Mouse (Mus musculus): ENCODE measurements at regions not wholly inside any gene's neighbourhood (a gene's known extent, or its start where the extent isn't known, plus 50 kb on each side); places are given as distances from the start of the nearest gene placed in this dataset.

DNA sequence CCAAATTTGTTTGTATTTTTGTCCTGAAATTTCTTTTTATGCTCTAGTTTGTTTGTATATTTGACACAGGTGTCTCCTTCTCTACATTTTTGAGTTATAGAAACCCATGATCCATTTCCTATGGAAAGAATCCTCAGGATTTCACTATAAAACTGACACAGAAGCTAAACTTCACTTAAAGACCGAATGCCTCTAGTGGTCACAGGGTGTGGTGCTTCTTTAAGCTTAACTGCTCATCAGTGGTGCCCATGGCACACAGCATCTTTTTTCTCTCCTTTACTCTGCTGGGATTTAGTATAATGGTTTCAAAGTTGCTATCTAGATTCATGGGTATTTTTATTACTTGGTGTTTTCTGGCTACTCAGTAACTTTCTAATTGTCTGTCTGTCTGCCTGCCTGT lies 79.9 kb upstream of the Hdac4 start:
- no peak for DNase-seq

DNA sequence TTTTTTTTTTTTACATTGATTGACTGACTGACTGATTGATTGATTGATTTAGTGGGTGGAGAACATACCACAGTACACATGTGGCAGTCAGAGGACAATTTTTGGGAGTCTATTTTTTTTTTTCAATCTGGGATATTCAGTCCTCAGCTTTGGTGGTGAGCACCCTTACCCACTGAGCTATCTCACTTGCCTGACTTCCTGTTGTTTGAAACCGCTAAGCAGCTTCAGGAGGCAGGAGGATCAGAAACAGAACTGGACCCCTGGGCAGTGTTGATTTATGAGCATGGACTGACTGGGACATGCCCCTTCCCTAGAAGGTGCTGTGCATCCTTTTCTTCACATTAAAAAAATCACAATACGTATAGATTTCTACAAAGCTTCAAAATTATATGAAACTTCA lies 78.3 kb upstream of the Hdac4 start:
- DNase-seq = no peak

DNA sequence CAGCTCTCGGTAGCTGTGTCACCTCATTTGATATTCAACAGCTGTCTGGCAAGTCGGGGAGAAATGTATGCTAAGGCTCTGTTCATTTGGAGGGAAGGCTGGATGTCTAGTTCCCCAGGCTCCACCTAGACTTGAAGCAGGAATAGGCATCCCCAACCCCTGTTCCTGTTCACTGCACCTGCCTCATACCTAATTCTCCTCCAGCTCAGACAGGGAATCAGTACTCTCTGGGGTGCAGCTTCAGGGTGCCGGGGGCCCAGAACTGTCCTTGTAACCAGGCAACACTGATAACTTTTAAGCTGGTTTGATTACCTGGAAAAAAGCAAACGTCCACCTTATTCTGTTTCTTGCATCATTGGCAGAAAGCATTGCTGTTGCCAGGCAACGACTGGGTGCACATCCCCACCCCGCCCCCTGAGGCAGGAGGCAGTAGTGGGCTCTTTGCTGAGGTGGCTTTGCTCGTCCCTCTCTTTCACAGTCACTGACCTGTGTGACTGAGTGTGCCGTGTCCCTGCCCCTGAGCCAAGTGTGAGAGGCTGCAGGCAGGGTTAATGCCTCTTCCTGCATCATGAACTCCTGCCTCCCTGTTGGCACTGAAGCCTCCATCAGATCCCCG lies 76.3 kb upstream of the Hdac4 start:
- no peak for DNase-seq

DNA sequence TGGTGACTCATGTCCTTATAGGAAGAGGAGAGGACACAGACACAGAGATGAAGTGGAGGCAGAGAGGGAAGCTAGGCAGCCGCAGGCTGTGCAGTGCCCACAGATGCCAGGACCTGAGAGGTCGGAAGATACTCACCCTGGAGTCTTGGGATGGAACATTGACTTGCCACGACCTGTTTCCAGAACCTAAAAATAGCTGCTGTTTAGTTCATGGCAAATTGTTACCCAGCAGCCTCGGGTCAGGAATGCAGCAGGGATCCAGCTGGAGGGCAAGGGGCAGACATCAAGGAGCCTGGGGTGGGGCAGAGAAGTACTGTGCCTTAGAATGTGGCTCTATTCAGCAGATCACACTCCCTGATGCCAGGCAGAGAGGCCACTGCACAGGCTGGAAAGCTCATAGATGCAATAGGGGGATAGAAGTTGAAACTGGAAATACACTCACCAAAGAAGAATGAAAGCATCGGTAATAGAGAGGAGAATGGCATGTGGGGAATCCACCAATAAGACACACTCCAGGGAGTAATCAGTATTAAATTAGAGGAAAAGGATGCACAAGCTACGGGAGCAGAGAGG lies 75.1 kb upstream of the Hdac4 start:
- no peak for DNase-seq

DNA sequence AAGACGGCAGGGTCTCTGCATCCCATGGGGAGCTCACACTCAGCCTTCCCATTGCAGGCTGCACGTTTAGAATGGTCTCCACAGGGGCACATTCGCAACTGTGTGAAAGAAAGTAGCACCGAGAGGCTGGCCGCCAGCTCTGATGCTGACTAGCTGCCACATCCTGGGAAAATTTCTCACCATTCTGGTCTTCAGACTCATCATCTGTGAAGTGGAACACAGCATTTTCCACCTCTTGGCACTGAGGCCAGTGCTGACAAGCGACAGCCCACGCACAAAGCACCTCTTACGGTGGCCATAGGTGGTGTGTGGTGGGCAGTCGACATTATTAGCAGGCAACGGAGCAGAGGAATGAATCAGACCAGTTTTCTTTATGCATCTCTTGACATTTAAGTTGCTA lies 74.0 kb upstream of the Hdac4 start:
- no peak for DNase-seq

DNA sequence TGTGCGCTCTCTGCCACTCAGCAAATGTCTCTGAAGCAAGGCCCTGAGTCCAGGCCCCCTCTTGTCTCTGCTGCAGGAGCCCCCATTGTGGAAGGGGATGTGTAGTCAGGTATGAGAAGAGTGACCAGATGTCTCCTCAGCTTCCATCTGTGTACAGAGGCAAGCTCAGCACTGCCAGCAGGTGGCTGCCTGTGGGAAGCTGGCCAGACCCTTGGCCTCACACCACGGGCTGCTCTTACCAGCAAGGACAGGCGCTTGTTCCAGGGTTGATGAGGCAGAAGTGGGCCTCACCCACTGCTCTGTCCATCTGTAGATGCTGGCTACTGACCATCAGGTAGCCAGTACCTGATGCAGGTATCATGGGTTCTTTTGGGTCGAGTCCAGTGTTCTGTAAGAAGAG lies 69.4 kb upstream of the Hdac4 start:
- DNase-seq = no peak

DNA sequence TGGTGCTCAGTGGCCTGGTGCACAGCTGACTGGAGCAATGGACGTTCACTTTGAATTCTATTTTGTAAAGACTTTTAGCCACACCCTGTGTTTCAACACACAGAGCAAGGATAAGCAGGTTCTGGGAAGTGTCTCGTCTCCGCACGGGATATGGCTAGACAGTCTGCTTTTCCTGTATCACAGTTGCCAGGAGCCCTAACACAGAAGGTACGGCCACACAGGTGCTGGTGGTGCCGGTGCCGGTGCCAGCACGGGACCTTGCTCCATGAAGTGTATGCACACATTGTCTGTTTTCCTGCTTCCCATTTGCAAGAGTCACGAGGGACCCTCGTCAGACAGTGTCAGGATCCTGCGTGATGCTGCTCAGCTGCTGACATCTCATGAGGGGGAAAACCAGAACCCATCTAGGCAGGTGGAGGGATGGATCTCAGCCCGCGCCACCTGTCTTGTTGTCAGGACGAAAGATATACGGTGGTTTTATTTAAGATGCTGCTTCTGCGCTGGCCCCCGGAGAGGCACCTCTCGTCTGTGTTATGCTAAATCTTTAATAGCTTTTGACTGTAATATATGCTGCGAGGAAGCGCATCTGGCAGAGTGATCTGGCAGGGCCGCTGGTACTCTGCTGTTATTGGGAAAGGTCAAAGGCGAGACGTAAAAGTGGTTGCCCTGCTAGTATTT lies 64.4 kb upstream of the Hdac4 start:
- no peak for DNase-seq

DNA sequence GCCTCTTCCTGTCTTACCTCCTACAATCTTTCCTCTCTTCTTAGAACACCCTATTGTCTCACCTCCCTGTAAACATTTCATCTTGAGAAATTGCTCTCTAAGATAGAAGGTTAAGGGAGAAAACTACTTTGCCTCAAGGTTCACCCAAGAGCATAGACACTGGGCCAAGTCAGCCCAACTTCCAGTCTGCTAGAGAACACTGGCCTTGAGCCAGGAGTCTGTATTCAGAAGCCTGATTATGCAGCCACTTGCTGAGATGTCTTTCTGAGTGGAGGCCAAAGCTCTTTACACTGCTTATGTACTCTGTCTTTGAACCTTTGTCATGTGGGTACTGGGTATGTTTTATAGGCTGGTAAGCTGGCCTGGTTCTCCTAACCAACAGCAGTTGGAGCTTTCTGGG lies 62.5 kb upstream of the Hdac4 start:
- DNase-seq = no peak

DNA sequence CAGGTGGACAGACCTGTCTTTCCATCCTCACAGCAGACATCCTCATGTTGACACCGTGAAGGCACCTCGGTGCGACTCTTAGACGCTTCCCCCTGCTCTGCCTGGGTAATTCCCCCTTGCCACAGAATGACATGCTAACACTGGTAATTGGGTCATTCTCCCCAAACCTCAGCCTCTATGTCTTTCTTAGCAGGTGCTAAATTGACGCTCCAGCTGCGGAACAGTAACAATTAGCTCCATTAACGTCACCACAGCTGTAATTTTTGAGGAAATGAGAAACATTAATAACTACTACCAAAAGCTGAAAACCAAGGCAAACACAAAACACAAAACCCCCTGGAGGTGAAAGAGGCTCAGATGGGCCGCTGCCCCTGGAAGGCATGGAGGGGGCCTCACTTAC lies 57.6 kb upstream of the Hdac4 start:
- no peak for DNase-seq

DNA sequence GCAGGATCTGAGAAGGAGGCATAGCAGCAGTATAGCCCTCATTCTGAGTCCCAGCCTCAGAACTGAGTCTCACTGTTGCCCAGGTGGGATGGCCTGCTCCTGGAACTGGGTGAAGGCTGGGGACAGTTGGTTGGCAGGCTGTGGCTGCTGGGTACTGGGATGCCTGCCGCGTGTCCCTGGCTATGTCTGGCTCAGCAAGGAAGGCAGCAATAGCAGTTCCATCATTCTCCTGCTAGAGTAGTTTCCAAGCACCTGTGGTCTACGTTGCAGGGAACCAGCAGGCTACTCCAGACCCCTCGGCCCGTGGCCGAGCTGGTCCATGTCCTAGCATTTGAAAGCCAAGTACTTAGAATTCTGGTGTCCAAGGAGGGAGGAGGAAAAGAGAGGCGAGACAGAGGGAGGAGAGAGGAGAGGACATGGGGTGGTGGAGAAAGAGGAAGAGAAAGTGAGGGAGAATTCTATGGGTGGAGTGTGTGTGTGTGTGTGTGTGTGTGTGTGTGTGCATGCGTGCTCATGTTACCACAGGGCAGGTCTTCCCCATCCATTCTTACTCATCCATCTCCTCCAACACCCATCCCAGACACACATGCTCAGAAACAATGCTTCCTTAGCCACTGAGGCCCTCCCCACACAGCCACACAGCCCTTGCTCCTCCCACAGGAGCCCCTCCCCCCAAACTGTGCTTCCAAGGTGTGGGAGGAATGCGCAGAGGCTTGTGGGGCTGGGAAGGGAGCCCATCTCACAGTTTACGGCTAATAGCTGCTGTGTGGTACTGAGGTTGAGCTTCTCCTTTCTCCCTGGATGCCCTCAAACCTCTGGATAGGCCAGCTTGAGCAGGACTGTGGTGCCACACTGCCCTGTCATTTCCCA lies 55.3 kb upstream of the Hdac4 start:
- no peak for DNase-seq

All from lung, postnatal 4 days (tissue).